Mouse (Mus musculus) stomach, postnatal 0 days (tissue): ENCODE data around the gene Lmod3. TPM values are rescaled to one million over a fixed set of nuclear protein-coding genes. Genes with fewer than 3 reads are reported as not detected.
A peak's percentile ranks its signal among the peaks of the same experiment; 100 is the strongest.

Source experiments
- ATAC-seq: fragments of 200-750 bp; cut with Nextera tagmentation; 2 replicates; pipeline ENCODE4 v1.8.0; 2017; ENCODE audit not compliant: low FRiP score, low TSS enrichment
- DNase-seq: peaks from one replicate; pipeline ENCODE4 v3.0.0-alpha.2; 2016; ENCODE audit warnings: low spot score
- H3K27ac ChIP-seq: fragments of 300-500 bp; sonication (generic); replicated peaks from 2 replicates; pipeline ENCODE4 v1.5.1; 2014; ENCODE audit warnings: mild to moderate bottlenecking, control low read depth
- H3K27me3 ChIP-seq: fragments of 300-500 bp; sonication (generic); 2 replicates; pipeline ENCODE4 v1.6.1; 2014; ENCODE audit warnings: low read length; ENCODE audit not compliant: control insufficient read depth, insufficient read depth
- H3K36me3 ChIP-seq: fragments of 300-500 bp; sonication (generic); 2 replicates; pipeline ENCODE4 v1.6.1; 2014; ENCODE audit warnings: low read length, mixed read lengths; ENCODE audit not compliant: control insufficient read depth, insufficient read depth
- H3K4me1 ChIP-seq: fragments of 300-500 bp; sonication (generic); replicated peaks from 2 replicates; pipeline ENCODE4 v1.6.1; 2014; ENCODE audit warnings: antibody characterized with exemption; ENCODE audit not compliant: control insufficient read depth, insufficient read depth
- H3K4me2 ChIP-seq: fragments of 300-500 bp; sonication (generic); replicated peaks from 2 replicates; pipeline ENCODE4 v1.6.1; 2014; ENCODE audit warnings: low read depth, mild to moderate bottlenecking, control low read depth, moderate library complexity
- H3K4me3 ChIP-seq: fragments of 300-500 bp; sonication (generic); 2 replicates; pipeline ENCODE4 v1.5.1; 2014; ENCODE audit warnings: low read depth, low read length, control low read depth
- H3K9ac ChIP-seq: fragments of 300-500 bp; sonication (generic); 2 replicates; pipeline ENCODE4 v1.6.1; 2014; ENCODE audit warnings: mild to moderate bottlenecking, low read length, control low read depth, mixed read lengths
- H3K9me3 ChIP-seq: fragments of 300-500 bp; sonication (generic); 2 replicates; pipeline ENCODE4 v1.6.1; 2016; ENCODE audit warnings: low read length; ENCODE audit not compliant: control insufficient read depth
- CTCF ChIP-seq: IDR thresholded peaks from 2 replicates; pipeline ENCODE4 v1.5.1; 2016; ENCODE audit warnings: antibody characterized with exemption, low read depth, mild to moderate bottlenecking, moderate library complexity
- EP300 ChIP-seq: optimal IDR thresholded peaks from 2 replicates; pipeline ENCODE3; 2016; ENCODE audit warnings: antibody characterized with exemption
- WGBS: fragments of 180-500 bp; shearing (Covaris S2); extraction: QIAGEN DNeasy Blood & Tissue Kit; methylation state at CpG from one replicate; pipeline ENCODE4 v1.1.7; 2014; 5-methylcytosine and 5-hydroxymethylcytosine counted together
- polyA plus RNA-seq: library from polyadenylated mRNA; unstranded; fragments of >200 nt; fragmentation: Nextera tagmentation; extraction: Ambion mirVana; gene quantifications from 2 replicates; pipeline ENCODE4 v1.2.1, GENCODE M21; 2015

Lmod3 gene
- polyA plus RNA-seq, 1 experiment from 2014 or later: 0.27 TPM

GRCm38 (mm10) chr6:97227067-97227847 lies 25.3 kb downstream of the Lmod3 start:
- H3K4me2 ChIP-seq: no peak overlapping the region
- peaks cover 5% of the 10 kb centered on the region; the same call in 1 of the 2 replicates for H3K36me3 ChIP-seq
- TF ChIP-seq EP300: no peak
- no peak for TF ChIP-seq CTCF
- no peaks in the 10 kb centered on the region for H3K4me1 ChIP-seq
- no peak for ATAC-seq
- no peaks in the 10 kb centered on the region for H3K27me3 ChIP-seq
- H3K9me3 ChIP-seq: no peaks in the 10 kb centered on the region
- no peak overlapping the region for H3K27ac ChIP-seq
- H3K9ac ChIP-seq: no peak overlapping the region
- no peak for DNase-seq
- H3K4me3 ChIP-seq: no peak overlapping the region
- 96% methylated on average over 9 of the region's 9 CpGs for WGBS

GRCm38 (mm10) chr6:97226083-97226491 lies 26.5 kb downstream of the Lmod3 start:
- no peak overlapping the region for H3K9ac ChIP-seq
- DNase-seq (no peak), ATAC-seq (no peak)
- H3K4me2 ChIP-seq: no peak overlapping the region
- H3K4me1 ChIP-seq: 0 out of 2 replicates have a peak, but pooled peaks cover 4% of the 10 kb centered on the region
- H3K9me3 ChIP-seq: no peaks in the 10 kb centered on the region
- no peak overlapping the region for H3K4me3 ChIP-seq
- peaks cover 2% of the 10 kb centered on the region; the same call in 1 of the 2 replicates for H3K36me3 ChIP-seq
- 71% methylated on average over 1 of the region's 1 CpGs for WGBS
- H3K27ac ChIP-seq: no peak overlapping the region
- no peak for TF ChIP-seq EP300
- no peak for TF ChIP-seq CTCF
- H3K27me3 ChIP-seq: no peaks in the 10 kb centered on the region

GRCm38 (mm10) chr6:97224505-97224904 lies 28.1 kb downstream of the Lmod3 start:
- Histone ChIP-seq H3K36me3 (0 out of 2 replicates have a peak, but pooled peaks cover 2% of the 10 kb centered on the region), H3K4me1 (0 out of 2 replicates have a peak, but pooled peaks cover 4% of the 10 kb centered on the region), H3K27me3 (no peaks in the 10 kb centered on the region), H3K9me3 (no peaks in the 10 kb centered on the region), H3K4me2 (no peak overlapping the region), H3K27ac (no peak overlapping the region), H3K9ac (no peak overlapping the region), H3K4me3 (no peak overlapping the region)
- TF ChIP-seq CTCF: no peak
- no peak for TF ChIP-seq EP300
- DNase-seq (no peak), ATAC-seq (no peak)
- WGBS: 96% methylated on average over 8 of the region's 8 CpGs

- Histone ChIP-seq H3K4me1 (0 out of 2 replicates have a peak, but pooled peaks cover 4% of the 10 kb centered on the region), H3K9ac (no peak overlapping the region), H3K4me3 (no peak overlapping the region), H3K36me3 (no peaks in the 10 kb centered on the region), H3K27ac (no peak overlapping the region), H3K4me2 (no peak overlapping the region), H3K27me3 (no peaks in the 10 kb centered on the region), H3K9me3 (no peaks in the 10 kb centered on the region)
- ATAC-seq (no peak), DNase-seq (no peak)
- WGBS: 76% methylated on average over 4 of the region's 4 CpGs
- TF ChIP-seq EP300: no peak
- TF ChIP-seq CTCF: no peak
Measured at GRCm38 (mm10) chr6:97223566-97223965, 29.0 kb downstream of the Lmod3 start.

- no peaks in the 10 kb centered on the region for H3K36me3 ChIP-seq
- no peaks in the 10 kb centered on the region for H3K9me3 ChIP-seq
- H3K4me1 ChIP-seq: 0 out of 2 replicates have a peak, but pooled peaks cover 4% of the 10 kb centered on the region
- ATAC-seq: no peak
- H3K9ac ChIP-seq: no peak overlapping the region
- TF ChIP-seq CTCF (no peak), EP300 (no peak)
- H3K27me3 ChIP-seq: no peaks in the 10 kb centered on the region
- H3K27ac ChIP-seq: no peak overlapping the region
- DNase-seq: no peak
- H3K4me3 ChIP-seq: no peak overlapping the region
- 34% methylated on average over 5 of the region's 5 CpGs for WGBS
- no peak overlapping the region; the same call in 1 of the 2 replicates for H3K4me2 ChIP-seq
Measured at GRCm38 (mm10) chr6:97222931-97223467, 29.6 kb downstream of the Lmod3 start.

GRCm38 (mm10) chr6:97222321-97222720 lies 30.2 kb downstream of the Lmod3 start:
- no peak overlapping the region for H3K9ac ChIP-seq
- H3K4me2 ChIP-seq: no peak overlapping the region
- no peak overlapping the region for H3K4me3 ChIP-seq
- H3K4me1 ChIP-seq: 0 out of 2 replicates have a peak, but pooled peaks cover 4% of the 10 kb centered on the region
- DNase-seq: no peak
- peak; percentile 26; the same call in 1 of the 2 replicates for ATAC-seq
- H3K27ac ChIP-seq: no peak overlapping the region; the same call in 1 of the 2 replicates
- no peaks in the 10 kb centered on the region for H3K36me3 ChIP-seq
- no peaks in the 10 kb centered on the region for H3K9me3 ChIP-seq
- WGBS: 54% methylated on average over 6 of the region's 6 CpGs
- TF ChIP-seq CTCF (no peak), EP300 (no peak)
- no peaks in the 10 kb centered on the region for H3K27me3 ChIP-seq
